Mouse (Mus musculus): ENCODE measurements around the gene Nop9.

GRCm38 (mm10) chr14:55735758-55736157 lies 9.7 kb upstream of the Nop9 start:
- TF ChIP-seq GATA1 (IDR thresholded peaks at IDR 0.05; ENCODE audit: low read length) (no peak), TAL1 (IDR thresholded peaks at IDR 0.05; ENCODE audit: low read length) (no peak)
